Comparison of ENCODE assay signal across 9 mouse cellular contexts in genomic region chr6:128065982-128066381, GRCm38 (mm10).
DNase-seq lines count a peak whose midpoint lies in the region; ATAC-seq lines count a peak whose summit lies in the region.
"Had no signal": no experiment of that assay in that cellular context is flagged by ENCODE, and none has a peak within 500 bp of the region (broad histone marks: within the 10 kb centered on the region; RNA-seq: fewer than 3 reads in every experiment).

No protein-coding gene starts in this region.

- peak overlapping the region; percentile 79 for H3K27ac ChIP-seq in forebrain, embryonic 10.5 days
- no peak overlapping the region for H3K27ac ChIP-seq in forebrain, embryonic 14.5 days (ENCODE audit: low read depth, low read length)
- peak overlapping the region; percentile 75 for H3K27ac ChIP-seq in embryonic facial prominence, embryonic 13.5 days
- H3K27ac ChIP-seq in liver, embryonic 11.5 days (ENCODE audit: low read depth, low read length): peak overlapping the region; percentile 3; the same call in 1 of the 2 replicates
- H3K27ac ChIP-seq: macrophage had no signal

- ATAC-seq in forebrain, embryonic 14.5 days: no peak
- ATAC-seq in embryonic facial prominence, embryonic 13.5 days (ENCODE audit: insufficient number of reproducible peaks, insufficient read depth, low FRiP score, low TSS enrichment, low read depth): no peak
- ATAC-seq in liver, embryonic 11.5 days (replicated peaks; ENCODE audit: low FRiP score): peak; percentile 51; the same call in 1 of the 2 replicates

- H3K36me3 ChIP-seq in forebrain, embryonic 10.5 days (replicated peaks): no peaks in the 10 kb centered on the region
- H3K36me3 ChIP-seq in forebrain, embryonic 14.5 days (ENCODE audit: control insufficient read depth, insufficient read depth, low read length): no peaks in the 10 kb centered on the region
- peaks cover 15% of the 10 kb centered on the region; the same call in 1 of the 2 replicates for H3K36me3 ChIP-seq in embryonic facial prominence, embryonic 13.5 days
- H3K36me3 ChIP-seq in liver, embryonic 11.5 days (ENCODE audit: control insufficient read depth, insufficient read depth, low read length): no peaks in the 10 kb centered on the region

- no peaks in the 10 kb centered on the region for H3K27me3 ChIP-seq in forebrain, embryonic 10.5 days (ENCODE audit: poor library complexity, severe bottlenecking)
- no peaks in the 10 kb centered on the region for H3K27me3 ChIP-seq in forebrain, embryonic 14.5 days (replicated peaks; ENCODE audit: control insufficient read depth, insufficient read depth, low read length)
- no peaks in the 10 kb centered on the region for H3K27me3 ChIP-seq in embryonic facial prominence, embryonic 13.5 days
- no peaks in the 10 kb centered on the region for H3K27me3 ChIP-seq in liver, embryonic 11.5 days (replicated peaks; ENCODE audit: control insufficient read depth, insufficient read depth, low read length)

- DNase-seq in forebrain, embryonic 10.5 days (ENCODE audit: extremely low spot score, low spot score): peak; percentile 50
- DNase-seq in forebrain, embryonic 14.5 days (ENCODE audit: low spot score): no peak
- DNase-seq in 416B (ENCODE audit: low read depth) (peak; percentile 40), adipocyte (ENCODE audit: low spot score) (no peak)
- peak; percentile 58 for DNase-seq in liver, embryonic 11.5 days (ENCODE audit: low spot score)
- DNase-seq in lung, adult 18-20 months: no peak
- DNase-seq in gastrocnemius, postnatal 4 days (ENCODE audit: low spot score in 2 of 2): no peak

- H3K4me2 ChIP-seq in forebrain, embryonic 14.5 days (ENCODE audit: low read length): no peak overlapping the region
- peak overlapping the region; percentile 2; the same call in 1 of the 2 replicates for H3K4me2 ChIP-seq in embryonic facial prominence, embryonic 13.5 days
- no peak overlapping the region for H3K4me2 ChIP-seq in liver, embryonic 11.5 days

- peaks cover 37% of the 10 kb centered on the region for H3K4me1 ChIP-seq in forebrain, embryonic 10.5 days
- H3K4me1 ChIP-seq in forebrain, embryonic 14.5 days (ENCODE audit: control insufficient read depth, insufficient read depth, low read length): peaks cover 10% of the 10 kb centered on the region
- H3K4me1 ChIP-seq in embryonic facial prominence, embryonic 13.5 days: peaks cover 45% of the 10 kb centered on the region
- H3K4me1 ChIP-seq in liver, embryonic 11.5 days (replicated peaks; ENCODE audit: control insufficient read depth, insufficient read depth, low read length): peaks cover 11% of the 10 kb centered on the region; the same call in 1 of the 2 replicates

- no peak overlapping the region for H3K9ac ChIP-seq in forebrain, embryonic 14.5 days (ENCODE audit: low read length)
- H3K9ac ChIP-seq in embryonic facial prominence, embryonic 13.5 days: peak overlapping the region; percentile 36; the same call in 1 of the 2 replicates
- H3K9ac ChIP-seq in liver, embryonic 11.5 days (ENCODE audit: low read depth, low read length): no peak overlapping the region

- no peaks in the 10 kb centered on the region for H3K9me3 ChIP-seq in forebrain, embryonic 10.5 days
- H3K9me3 ChIP-seq in forebrain, embryonic 14.5 days (replicated peaks; ENCODE audit: control insufficient read depth, low read length): no peaks in the 10 kb centered on the region
- no peaks in the 10 kb centered on the region for H3K9me3 ChIP-seq in embryonic facial prominence, embryonic 13.5 days
- H3K9me3 ChIP-seq in liver, embryonic 11.5 days (ENCODE audit: control insufficient read depth, low read length): no peaks in the 10 kb centered on the region

- H3K4me3 ChIP-seq in forebrain, embryonic 10.5 days: no peak overlapping the region; the same call in 1 of the 2 replicates
- H3K4me3 ChIP-seq in forebrain, embryonic 14.5 days (ENCODE audit: low read depth, low read length): no peak overlapping the region
- H3K4me3 ChIP-seq in embryonic facial prominence, embryonic 13.5 days: no peak overlapping the region
- H3K4me3 ChIP-seq in liver, embryonic 11.5 days (ENCODE audit: low read depth, low read length): no peak overlapping the region

- WGBS in forebrain, embryonic 10.5 days: 14% methylated on average over 7 of the region's 7 CpGs
- WGBS in forebrain, embryonic 14.5 days: 34% methylated on average over 7 of the region's 7 CpGs
- 24% methylated on average over 7 of the region's 7 CpGs for WGBS in embryonic facial prominence, embryonic 13.5 days
- WGBS in liver, embryonic 11.5 days: 17% methylated on average over 7 of the region's 7 CpGs

Comparison
In these comparisons a context has a peak if more than half of its experiments do, and no peak if none do; other contexts are left out.
1. DNase-seq: peak in forebrain, embryonic 10.5 days (single experiment), 416B (single experiment) and liver, embryonic 11.5 days (single experiment); none in forebrain, embryonic 14.5 days (single experiment), adipocyte (single experiment), lung, adult 18-20 months (0 of 2) and gastrocnemius, postnatal 4 days (0 of 2).